Mouse (Mus musculus) urinary bladder, postnatal 14 days (tissue): Measurements from ENCODE around the gene Prdm2.
A peak's percentile ranks its signal among the peaks of the same experiment; 100 is the strongest.

Source experiments
- DNase-seq: peaks from one replicate; pipeline ENCODE4 v3.0.0; 2021; ENCODE audit warnings: low spot score

Gene Prdm2

GRCm38 (mm10) chr4:143211584-143212340, 1.0 kb downstream of the Prdm2 start:
- peak; percentile 17 for DNase-seq

- DNase-seq = no peak
Measured at GRCm38 (mm10) chr4:143209997-143210396, 2.8 kb downstream of the Prdm2 start.

- DNase-seq = no peak
Measured at GRCm38 (mm10) chr4:143202653-143203052, 10.1 kb downstream of the Prdm2 start.

- DNase-seq = no peak
Measured at GRCm38 (mm10) chr4:143198371-143198770, 14.4 kb downstream of the Prdm2 start.

GRCm38 (mm10) chr4:143197845-143198356, 14.9 kb downstream of the Prdm2 start:
- DNase-seq = no peak

- DNase-seq = no peak
Measured at GRCm38 (mm10) chr4:143194328-143194727, 18.5 kb downstream of the Prdm2 start.

GRCm38 (mm10) chr4:143193164-143193563, 19.6 kb downstream of the Prdm2 start:
- no peak for DNase-seq

- DNase-seq = no peak
Measured at GRCm38 (mm10) chr4:143191783-143192182, 21.0 kb downstream of the Prdm2 start.

- DNase-seq = peak; percentile 7
Measured at GRCm38 (mm10) chr4:143190657-143191056, 22.1 kb downstream of the Prdm2 start.

- no peak for DNase-seq
Measured at GRCm38 (mm10) chr4:143188571-143189191, 24.1 kb downstream of the Prdm2 start.

GRCm38 (mm10) chr4:143186066-143186465, 26.7 kb downstream of the Prdm2 start:
- DNase-seq = no peak

GRCm38 (mm10) chr4:143185496-143185895, 27.3 kb downstream of the Prdm2 start:
- DNase-seq = no peak

GRCm38 (mm10) chr4:143183141-143183540, 29.7 kb downstream of the Prdm2 start:
- no peak for DNase-seq

GRCm38 (mm10) chr4:143180731-143181130, 32.1 kb downstream of the Prdm2 start:
- DNase-seq = no peak

GRCm38 (mm10) chr4:143171600-143172290, 41.0 kb downstream of the Prdm2 start:
- no peak for DNase-seq

- DNase-seq = no peak
Measured at GRCm38 (mm10) chr4:143170290-143170689, 42.5 kb downstream of the Prdm2 start.

GRCm38 (mm10) chr4:143168093-143168492, 44.7 kb downstream of the Prdm2 start:
- DNase-seq = no peak

GRCm38 (mm10) chr4:143161619-143162479, 50.9 kb downstream of the Prdm2 start:
- DNase-seq = peak; percentile 100

- no peak for DNase-seq
Measured at GRCm38 (mm10) chr4:143160826-143161225, 52.0 kb downstream of the Prdm2 start.

- DNase-seq = no peak
Measured at GRCm38 (mm10) chr4:143159336-143159735, 53.5 kb downstream of the Prdm2 start.

GRCm38 (mm10) chr4:143155871-143156270, 56.9 kb downstream of the Prdm2 start:
- DNase-seq = no peak

- no peak for DNase-seq
Measured at GRCm38 (mm10) chr4:143155036-143155435, 57.8 kb downstream of the Prdm2 start.
